Mouse (Mus musculus) MEL (cell line): ENCODE results near the gene Rps16. TPM values are rescaled to one million over a fixed set of nuclear protein-coding genes. Genes with fewer than 3 reads are reported as not detected.

ENCODE experiments used
- DNase-seq: peaks from one replicate; pipeline ENCODE4 v3.0.0; 2011; ENCODE audit warnings: low read depth, low spot score
- H3K27ac ChIP-seq: 2 replicates; pipeline ENCODE4 v1.5.1; 2012; ENCODE audit warnings: low read depth, mild to moderate bottlenecking, control low read depth, low read length, moderate library complexity; ENCODE audit not compliant: control insufficient read depth
- H3K27me3 ChIP-seq, 2 experiments: fragments of 150-350 bp in 1 of 2; sonication (generic) in 1 of 2; 2 replicates each; pipeline ENCODE4 v1.6.1; 2012; ENCODE audit warnings: low read length in 2 of 2, mild to moderate bottlenecking in 2 of 2, improper control_type of control experiment in 1 of 2, moderate library complexity in 1 of 2; ENCODE audit not compliant: insufficient read depth in 2 of 2, control insufficient read depth in 1 of 2
- H3K36me3 ChIP-seq, 2 experiments: 2 replicates each; pipeline ENCODE4 v1.6.1; 2012 to 2014; ENCODE audit warnings: low read length in 2 of 2, improper control_type of control experiment in 1 of 2, inconsistent platforms in 1 of 2, mild to moderate bottlenecking in 1 of 2; ENCODE audit not compliant: insufficient read depth in 2 of 2, control insufficient read depth in 1 of 2
- H3K4me1 ChIP-seq, 2 experiments: fragments of 150-350 bp in 1 of 2; sonication (generic) in 1 of 2; 2 replicates each; pipeline ENCODE4 v1.6.1; 2012; ENCODE audit warnings: low read length in 2 of 2, improper control_type of control experiment in 1 of 2, mild to moderate bottlenecking in 1 of 2; ENCODE audit not compliant: insufficient read depth in 2 of 2, control insufficient read depth in 1 of 2
- H3K4me3 ChIP-seq, 2 experiments: fragments of 150-350 bp in 1 of 2; sonication (generic) in 1 of 2; 2 replicates each; pipeline ENCODE4 v1.5.1; 2012; ENCODE audit warnings: low read depth in 2 of 2, low read length in 2 of 2, mild to moderate bottlenecking in 2 of 2, moderate library complexity in 2 of 2, control low read depth in 1 of 2, improper control_type of control experiment in 1 of 2; ENCODE audit not compliant: control insufficient read depth in 1 of 2, insufficient read depth in 1 of 2
- H3K79me2 ChIP-seq: 2 replicates; pipeline ENCODE4 v1.6.1; 2012; ENCODE audit warnings: mild to moderate bottlenecking, low read length, moderate library complexity; ENCODE audit not compliant: control insufficient read depth, poor library complexity, insufficient read depth
- H3K9ac ChIP-seq: 2 replicates; pipeline ENCODE4 v1.6.1; 2012; ENCODE audit warnings: low read depth, mild to moderate bottlenecking, control low read depth, low read length, moderate library complexity; ENCODE audit not compliant: control insufficient read depth, poor library complexity, severe bottlenecking
- H3K9me3 ChIP-seq: fragments of 150-350 bp; sonication (generic); replicated peaks from 2 replicates; pipeline ENCODE4 v1.6.1; 2012; ENCODE audit warnings: mild to moderate bottlenecking, low read length, improper control_type of control experiment, moderate library complexity; ENCODE audit not compliant: insufficient read depth
- CTCF ChIP-seq, 3 experiments: IDR thresholded peaks in 2 of 3; conservative IDR thresholded peaks in 1 of 3; 2 replicates each; pipeline ENCODE4 v1.5.1; 2011 to 2012; ENCODE audit warnings: low read length in 3 of 3, low read depth in 2 of 3, mild to moderate bottlenecking in 2 of 3, improper control_type of control experiment in 1 of 3, inconsistent platforms in 1 of 3, mixed read lengths in 1 of 3, moderate library complexity in 1 of 3; ENCODE audit not compliant: control insufficient read depth in 1 of 3, insufficient read depth in 1 of 3, poor library complexity in 1 of 3, severe bottlenecking in 1 of 3
- E2F4 ChIP-seq: IDR thresholded peaks from 2 replicates; pipeline ENCODE4 v1.6.1; 2011; ENCODE audit warnings: low read depth, low read length, improper control_type of control experiment, borderline replicate concordance
- ETS1 ChIP-seq: IDR thresholded peaks from 2 replicates; pipeline ENCODE4 v1.6.1; 2012; ENCODE audit warnings: low read depth, mild to moderate bottlenecking, inconsistent platforms, low read length, improper control_type of control experiment, moderate library complexity
- GABPA ChIP-seq: IDR thresholded peaks from 2 replicates; pipeline ENCODE4 v1.6.1; 2012; ENCODE audit warnings: low read depth, mild to moderate bottlenecking, inconsistent platforms, low read length, improper control_type of control experiment, moderate library complexity
- GATA1 ChIP-seq: IDR thresholded peaks from 2 replicates; pipeline ENCODE4 v1.6.1; 2011; ENCODE audit warnings: low read depth, low read length, improper control_type of control experiment
- HCFC1 ChIP-seq: IDR thresholded peaks from 2 replicates; pipeline ENCODE4 v1.6.1; 2012; ENCODE audit warnings: low read depth, mild to moderate bottlenecking, inconsistent platforms, low read length, improper control_type of control experiment, moderate library complexity
- MXI1 ChIP-seq: IDR thresholded peaks from 2 replicates; pipeline ENCODE4 v1.6.1; 2011; ENCODE audit warnings: mild to moderate bottlenecking, low read depth, low read length, improper control_type of control experiment
- MYC ChIP-seq: IDR thresholded peaks from 2 replicates; pipeline ENCODE4 v1.6.1; 2011; ENCODE audit warnings: low read depth, mild to moderate bottlenecking, low read length, improper control_type of control experiment, moderate library complexity
- NELFE ChIP-seq: IDR thresholded peaks from 2 replicates; pipeline ENCODE4 v1.6.1; 2011; ENCODE audit warnings: low read depth, low read length, improper control_type of control experiment
- POLR2A ChIP-seq, 2 experiments: IDR thresholded peaks; 2 replicates each; pipeline ENCODE4 v1.6.1; 2011 to 2012; ENCODE audit warnings: low read length in 2 of 2, mild to moderate bottlenecking in 2 of 2, control low read depth in 1 of 2, improper control_type of control experiment in 1 of 2, low read depth in 1 of 2, moderate library complexity in 1 of 2; ENCODE audit not compliant: control insufficient read depth in 1 of 2, insufficient read depth in 1 of 2, poor library complexity in 1 of 2
- RAD21 ChIP-seq: IDR thresholded peaks from 2 replicates; pipeline ENCODE4 v1.6.1; 2011; ENCODE audit warnings: mild to moderate bottlenecking, low read depth, low read length, improper control_type of control experiment
- RCOR1 ChIP-seq: IDR thresholded peaks from 2 replicates; pipeline ENCODE4 v1.6.1; 2012; ENCODE audit warnings: low read depth, mild to moderate bottlenecking, inconsistent platforms, low read length, improper control_type of control experiment
- SIN3A ChIP-seq: IDR thresholded peaks from 2 replicates; pipeline ENCODE4 v1.6.1; 2012; ENCODE audit warnings: low read length, improper control_type of control experiment, inconsistent platforms
- SMC3 ChIP-seq: IDR thresholded peaks from 2 replicates; pipeline ENCODE4 v1.6.1; 2011; ENCODE audit warnings: low read depth, low read length, improper control_type of control experiment
- TAL1 ChIP-seq: IDR thresholded peaks from 2 replicates; pipeline ENCODE4 v1.6.1; 2012; ENCODE audit warnings: mild to moderate bottlenecking, inconsistent platforms, low read length, moderate library complexity, mixed read lengths
- UBTF ChIP-seq: IDR thresholded peaks from 2 replicates; pipeline ENCODE4 v1.6.1; 2012; ENCODE audit warnings: low read depth, mild to moderate bottlenecking, inconsistent platforms, low read length, improper control_type of control experiment, moderate library complexity, borderline replicate concordance; ENCODE audit not compliant: insufficient read depth
- ZC3H11A ChIP-seq: IDR thresholded peaks from 2 replicates; pipeline ENCODE4 v1.6.1; 2012; ENCODE audit warnings: low read depth, mild to moderate bottlenecking, inconsistent platforms, low read length, improper control_type of control experiment
- ZNF384 ChIP-seq: IDR thresholded peaks from 2 replicates; pipeline ENCODE4 v1.6.1; 2012; ENCODE audit warnings: low read depth, mild to moderate bottlenecking, inconsistent platforms, low read length, improper control_type of control experiment
- polyA plus RNA-seq, 2 experiments: library from polyadenylated mRNA; stranded (reverse) in 1 of 2; unstranded in 1 of 2; fragments of >175 nt in 1 of 2; fragments of >200 nt in 1 of 2; gene quantifications; 2 replicates each; pipeline versions ENCODE4 v1.2.1 to v1.2.4; 2012; ENCODE audit warnings: low replicate concordance in 2 of 2, low read depth in 1 of 2; ENCODE audit not compliant: insufficient read length in 2 of 2, insufficient read depth in 1 of 2, missing spikeins in 1 of 2
- total RNA-seq: library from RNA; depleted of rRNA; stranded (reverse); fragments of 300-350 nt; gene quantifications from 2 replicates; pipeline ENCODE4 v1.2.3, GENCODE M21; 2012

Rps16 gene
- total and polyA plus RNA-seq, 3 experiments: 1,661 to 2,343 (median 1,740) TPM

- TF ChIP-seq TAL1: no peak
- TF ChIP-seq NELFE: peak; percentile 43; the same call in 1 of the 2 replicates
- TF ChIP-seq ZC3H11A: no peak
- TF ChIP-seq ETS1: peak; percentile 42; the same call in 1 of the 2 replicates
- TF ChIP-seq, all 39 proteins: peak for 15
Observed at GRCm38 (mm10) chr7:28372251-28373108, 22.0 kb downstream of the Rps16 start, which contains the start of gene Plekhg2 (continued).

DNA sequence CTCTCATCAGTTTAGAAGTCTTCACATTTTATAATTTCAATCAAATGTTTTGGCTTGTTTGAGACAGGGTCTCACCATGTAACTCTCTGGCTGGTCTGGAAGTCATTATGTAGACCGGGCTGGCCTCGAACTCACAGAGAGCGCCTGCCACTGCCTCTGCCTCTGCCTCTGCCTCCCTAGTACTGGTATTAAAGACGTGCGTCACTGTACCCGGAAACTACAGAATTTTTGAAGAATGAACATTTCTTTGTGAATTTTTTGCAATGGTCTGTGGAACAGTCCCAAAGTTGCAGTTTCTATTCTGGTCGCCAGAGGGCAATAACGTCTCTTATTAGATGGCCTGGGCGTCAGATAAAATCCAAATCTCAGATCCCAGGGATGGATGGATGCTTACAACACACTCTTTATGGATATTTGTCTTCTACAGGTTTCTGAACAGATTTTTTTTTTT lies 22.7 kb downstream of the Rps16 start:
- peaks cover 0 to 14% of the 10 kb centered on the region in 2 experiments; a peak in 2 of 4 replicates for H3K4me1 ChIP-seq
- peak; percentile 89 for DNase-seq
- H3K4me3 ChIP-seq: peak overlapping the region; percentile 22 to 61
- no peaks in the 10 kb centered on the region for H3K9me3 ChIP-seq
- peak overlapping the region; percentile 63 for H3K27ac ChIP-seq
- TF ChIP-seq GATA1: peak; percentile 59
- TF ChIP-seq RCOR1: peak; percentile 60; the same call in 1 of the 2 replicates
- TF ChIP-seq SMC3: peak; percentile 89
- peak; percentile 82 for TF ChIP-seq RAD21
- no peak for TF ChIP-seq POLR2A (IDR thresholded peaks at IDR 0.05; ENCODE audit: control insufficient read depth in 1 of 2, insufficient read depth in 1 of 2, low read depth in 1 of 2, low read length in 2 of 2, poor library complexity in 1 of 2)
- TF ChIP-seq E2F4: no peak
- no peak for TF ChIP-seq HCFC1
- no peak for TF ChIP-seq UBTF
- peak; percentile 86 for TF ChIP-seq ZC3H11A
- no peak; the same call in 1 of the 2 replicates for TF ChIP-seq SIN3A
- TF ChIP-seq ZNF384: 0 out of 2 replicates have a peak, but pooled peaks have one; percentile 59
- no peak for TF ChIP-seq MXI1
- no peak for TF ChIP-seq MYC
- TF ChIP-seq NELFE: no peak
- TF ChIP-seq CTCF (IDR thresholded peaks at IDR 0.05 in 2 of 3, conservative IDR thresholded peaks at IDR 0.05 in 1 of 3; ENCODE audit: control insufficient read depth in 1 of 3, insufficient read depth in 1 of 3, low read depth in 2 of 3, low read length in 3 of 3, poor library complexity in 1 of 3, severe bottlenecking in 1 of 3): peak; percentile 29 to 83 (median 77); a peak in 5 of 6 replicates
- TF ChIP-seq TAL1: no peak
- TF ChIP-seq GABPA: no peak
- peak overlapping the region; percentile 63 for H3K9ac ChIP-seq
- H3K79me2 ChIP-seq: peaks cover 2% of the 10 kb centered on the region; the same call in 1 of the 2 replicates
- no peaks in the 10 kb centered on the region for H3K27me3 ChIP-seq
- H3K36me3 ChIP-seq: peaks cover 0 to 7% of the 10 kb centered on the region in 2 experiments; a peak in 2 of 4 replicates
